Mouse (Mus musculus) embryonic facial prominence, embryonic 13.5 days (tissue): ENCODE data around the gene A430078G23Rik. TPM values are rescaled to one million over a fixed set of nuclear protein-coding genes. Genes with fewer than 3 reads are reported as not detected.
"Not testable (repeated sequence)": the region's sequence is repeated elsewhere in the genome, so short reads cannot be mapped to it uniquely, and the experiment has no call there.

Experiments used
- ATAC-seq: fragments of 200-750 bp; cut with Nextera tagmentation; 2 replicates; pipeline ENCODE4 v1.8.0; 2017; ENCODE audit warnings: low read depth; ENCODE audit not compliant: insufficient number of reproducible peaks, insufficient read depth, low FRiP score, low TSS enrichment
- H3K27ac ChIP-seq: fragments of 300-500 bp; sonication (generic); 2 replicates; pipeline ENCODE4 v1.5.1; 2015; ENCODE audit warnings: moderate library complexity, mild to moderate bottlenecking, inconsistent platforms
- H3K27me3 ChIP-seq: fragments of 300-500 bp; sonication (generic); 2 replicates; pipeline ENCODE4 v1.6.1; 2015; ENCODE audit warnings: mild to moderate bottlenecking, inconsistent platforms
- H3K36me3 ChIP-seq: fragments of 300-500 bp; sonication (generic); 2 replicates; pipeline ENCODE4 v1.6.1; 2015; ENCODE audit warnings: mild to moderate bottlenecking, inconsistent platforms
- H3K4me1 ChIP-seq: fragments of 300-500 bp; sonication (generic); 2 replicates; pipeline ENCODE4 v1.6.1; 2015; ENCODE audit warnings: inconsistent platforms
- H3K4me2 ChIP-seq: fragments of 300-500 bp; sonication (generic); 2 replicates; pipeline ENCODE4 v1.6.1; 2015; ENCODE audit warnings: moderate library complexity, mild to moderate bottlenecking, inconsistent platforms
- H3K4me3 ChIP-seq: fragments of 300-500 bp; sonication (generic); 2 replicates; pipeline ENCODE4 v1.5.1; 2015; ENCODE audit warnings: mild to moderate bottlenecking, inconsistent platforms
- H3K9ac ChIP-seq: fragments of 300-500 bp; sonication (generic); 2 replicates; pipeline ENCODE4 v1.6.1; 2015; ENCODE audit warnings: mild to moderate bottlenecking, inconsistent platforms
- H3K9me3 ChIP-seq: fragments of 300-500 bp; sonication (generic); 2 replicates; pipeline ENCODE4 v1.6.1; 2016; ENCODE audit warnings: inconsistent platforms
- WGBS: fragments of 180-500 bp; shearing (Covaris S2); methylation state at CpG from one replicate; pipeline ENCODE4 v1.1.7; 2015; ENCODE audit warnings: mixed read lengths; 5-methylcytosine and 5-hydroxymethylcytosine counted together
- polyA plus RNA-seq: library from polyadenylated mRNA; unstranded; fragments of >200 nt; fragmentation: Nextera tagmentation; extraction: Ambion mirVana; gene quantifications from 2 replicates; pipeline ENCODE4 v1.2.1, GENCODE M21; 2015

The A430078G23Rik gene
- not detected in 2 replicates for polyA plus RNA-seq

- H3K4me1 ChIP-seq, result no peaks in the 10 kb centered on the region
- no peaks in the 10 kb centered on the region for H3K36me3 ChIP-seq
- ATAC-seq, result no peak
- WGBS, result 83% methylated on average over 13 of the region's 13 CpGs
- peaks cover 3% of the 10 kb centered on the region; the same call in 1 of the 2 replicates for H3K9me3 ChIP-seq
- H3K27ac ChIP-seq, result no peak within 1 kb of the TSS
- H3K27me3 ChIP-seq, result no peaks in the 10 kb centered on the region
- H3K4me2 ChIP-seq, result no peak within 1 kb of the TSS
- no peak within 1 kb of the TSS for H3K4me3 ChIP-seq
- H3K9ac ChIP-seq, result no peak within 1 kb of the TSS
These were observed at the start of gene A430078G23Rik for GRCm38 (mm10) chr8:3353189-3353810. Gene A430078G23Rik (plus strand): TSS chr8:3353415.

DNA sequence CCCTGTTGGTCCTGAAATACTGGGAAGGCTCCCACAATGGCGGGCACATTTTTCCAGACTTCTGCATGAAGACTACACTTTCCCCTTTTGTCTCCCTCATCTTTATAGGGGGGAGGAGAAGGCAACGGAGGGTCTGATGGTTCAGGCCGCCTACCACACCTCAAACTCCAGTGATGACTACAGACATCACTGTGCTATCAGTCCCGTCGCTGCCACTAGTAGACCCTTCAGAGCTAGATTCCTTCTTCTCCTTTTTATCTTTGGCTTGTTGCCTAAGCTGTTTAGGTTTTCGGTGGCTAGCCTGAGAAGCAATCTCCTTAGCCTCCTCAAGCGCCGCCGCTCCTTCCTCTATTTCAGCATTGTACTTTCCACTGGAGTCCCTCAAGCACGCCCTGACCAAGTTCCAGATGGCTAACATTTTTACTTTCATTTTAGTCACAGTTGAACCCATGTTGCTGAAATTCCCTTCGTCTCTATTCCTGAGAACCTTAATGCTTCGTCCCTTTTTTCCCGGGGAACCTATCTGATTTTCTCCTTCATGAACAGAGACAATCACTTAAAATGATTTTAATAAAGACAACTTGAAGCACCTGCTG is 44.9 kb upstream of the A430078G23Rik start:
- 90% methylated on average over 13 of the region's 13 CpGs for WGBS
- not testable (repeated sequence) for H3K27ac ChIP-seq, H3K9ac ChIP-seq, ATAC-seq, H3K4me2 ChIP-seq, H3K36me3 ChIP-seq, H3K4me3 ChIP-seq, H3K27me3 ChIP-seq, H3K9me3 ChIP-seq, H3K4me1 ChIP-seq

- H3K9me3 ChIP-seq, result no peaks in the 10 kb centered on the region
- no peaks in the 10 kb centered on the region for H3K4me1 ChIP-seq
- no peak overlapping the region for H3K27ac ChIP-seq
- no peak for ATAC-seq
- H3K4me3 ChIP-seq, result no peak overlapping the region
- WGBS, result 83% methylated on average over 11 of the region's 11 CpGs
- H3K9ac ChIP-seq, result no peak overlapping the region
- H3K27me3 ChIP-seq, result no peaks in the 10 kb centered on the region
- no peak overlapping the region for H3K4me2 ChIP-seq
- no peaks in the 10 kb centered on the region for H3K36me3 ChIP-seq
These were observed 43.6 kb upstream of the A430078G23Rik start for GRCm38 (mm10) chr8:3309636-3310035.

DNA sequence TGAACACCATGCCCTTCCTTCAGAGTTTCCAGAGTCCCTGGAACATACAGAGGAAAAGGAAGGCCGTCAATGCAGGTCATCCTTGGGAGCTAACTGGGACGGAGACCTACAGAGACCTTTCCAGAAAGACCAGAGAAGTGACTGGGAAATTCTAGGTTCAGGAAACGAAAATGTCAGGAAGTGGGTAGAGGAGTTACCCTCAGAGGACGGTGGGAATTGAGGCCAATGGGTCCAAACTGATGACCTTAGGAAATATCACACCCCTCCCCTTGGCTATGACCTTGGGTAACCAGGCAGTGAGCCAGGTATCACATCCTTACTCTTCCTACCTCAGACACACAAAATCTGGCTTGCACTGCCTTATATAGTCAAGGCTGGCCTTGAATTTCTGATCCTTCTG is 41.7 kb upstream of the A430078G23Rik start:
- H3K9ac ChIP-seq, result no peak overlapping the region
- H3K9me3 ChIP-seq, result no peaks in the 10 kb centered on the region

DNA sequence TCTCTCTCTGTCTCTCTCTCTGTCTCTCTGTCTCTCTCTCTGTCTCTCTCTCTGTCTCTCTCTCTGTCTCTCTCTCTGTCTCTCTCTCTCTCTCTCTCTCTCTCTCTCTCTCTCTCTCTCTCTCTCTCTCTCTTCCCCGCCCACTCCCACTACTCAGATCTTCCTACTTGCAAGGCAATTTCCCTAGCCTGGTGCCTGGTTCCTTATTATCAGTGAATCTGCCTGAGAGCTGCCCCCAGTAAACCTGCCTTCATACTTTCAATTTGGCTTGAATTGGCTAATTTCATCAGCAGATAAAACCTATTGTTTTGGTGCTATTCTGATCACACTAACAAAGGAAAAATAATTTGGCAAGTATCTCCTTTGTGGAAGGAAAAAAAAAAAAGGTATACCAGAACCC is 39.8 kb upstream of the A430078G23Rik start:
- H3K4me2 ChIP-seq, H3K36me3 ChIP-seq, H3K4me1 ChIP-seq, H3K9me3 ChIP-seq, H3K4me3 ChIP-seq, H3K27ac ChIP-seq, H3K9ac ChIP-seq, ATAC-seq, H3K27me3 ChIP-seq: not testable (repeated sequence)
- 70% methylated on average over 1 of the region's 1 CpGs for WGBS

More for the DNA sequence above, 41.7 kb upstream of the A430078G23Rik start:
- WGBS, result 65% methylated on average over 4 of the region's 4 CpGs
- ATAC-seq, result no peak
- Histone ChIP-seq H3K4me2 (no peak overlapping the region), H3K27me3 (no peaks in the 10 kb centered on the region), H3K4me3 (no peak overlapping the region), H3K4me1 (no peaks in the 10 kb centered on the region), H3K27ac (no peak overlapping the region), H3K36me3 (no peaks in the 10 kb centered on the region)

GRCm38 (mm10) chr8:3313843-3314242 is 39.4 kb upstream of the A430078G23Rik start:
- 65% methylated on average over 3 of the region's 3 CpGs for WGBS
- Histone ChIP-seq H3K9me3 (no peaks in the 10 kb centered on the region), H3K9ac (no peak overlapping the region), H3K4me2 (no peak overlapping the region), H3K36me3 (no peaks in the 10 kb centered on the region), H3K27ac (no peak overlapping the region), H3K27me3 (no peaks in the 10 kb centered on the region), H3K4me1 (no peaks in the 10 kb centered on the region), H3K4me3 (no peak overlapping the region)
- ATAC-seq, result no peak

- WGBS, result 79% methylated on average over 2 of the region's 2 CpGs
- H3K9ac ChIP-seq, result no peak overlapping the region
- H3K4me2 ChIP-seq, result no peak overlapping the region
- no peak overlapping the region for H3K27ac ChIP-seq
- H3K36me3 ChIP-seq, result no peaks in the 10 kb centered on the region
- no peak overlapping the region for H3K4me3 ChIP-seq
- ATAC-seq, result no peak
- H3K4me1 ChIP-seq, result no peaks in the 10 kb centered on the region
- no peaks in the 10 kb centered on the region for H3K9me3 ChIP-seq
- no peaks in the 10 kb centered on the region for H3K27me3 ChIP-seq
These were observed 38.9 kb upstream of the A430078G23Rik start for GRCm38 (mm10) chr8:3314345-3314744.

DNA sequence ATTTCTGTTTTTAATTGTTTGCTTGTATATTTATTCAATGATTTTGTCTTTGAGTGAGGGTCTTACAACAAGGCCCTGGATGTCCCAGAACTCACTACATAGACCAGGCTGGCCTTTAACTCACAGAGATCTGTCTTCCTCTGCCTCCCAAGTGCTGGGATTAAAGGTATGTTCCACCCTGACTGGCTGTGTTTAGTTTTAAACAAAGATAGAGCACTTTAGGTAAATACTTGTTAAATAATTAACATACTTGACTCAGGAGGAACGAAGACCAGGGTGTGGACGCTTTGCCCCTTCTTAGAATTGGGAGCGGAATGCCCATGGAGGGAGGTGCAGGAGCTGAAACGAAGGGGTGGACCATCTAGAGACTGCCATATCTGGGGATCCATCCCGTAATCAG is 36.6 kb upstream of the A430078G23Rik start:
- H3K4me3 ChIP-seq, result no peak overlapping the region
- 90% methylated on average over 5 of the region's 5 CpGs for WGBS
- no peaks in the 10 kb centered on the region for H3K27me3 ChIP-seq
- H3K36me3 ChIP-seq, result no peaks in the 10 kb centered on the region
- no peaks in the 10 kb centered on the region for H3K4me1 ChIP-seq
- no peak for ATAC-seq
- H3K27ac ChIP-seq, result no peak overlapping the region
- no peak overlapping the region for H3K9ac ChIP-seq
- no peak overlapping the region for H3K4me2 ChIP-seq
- no peaks in the 10 kb centered on the region for H3K9me3 ChIP-seq

DNA sequence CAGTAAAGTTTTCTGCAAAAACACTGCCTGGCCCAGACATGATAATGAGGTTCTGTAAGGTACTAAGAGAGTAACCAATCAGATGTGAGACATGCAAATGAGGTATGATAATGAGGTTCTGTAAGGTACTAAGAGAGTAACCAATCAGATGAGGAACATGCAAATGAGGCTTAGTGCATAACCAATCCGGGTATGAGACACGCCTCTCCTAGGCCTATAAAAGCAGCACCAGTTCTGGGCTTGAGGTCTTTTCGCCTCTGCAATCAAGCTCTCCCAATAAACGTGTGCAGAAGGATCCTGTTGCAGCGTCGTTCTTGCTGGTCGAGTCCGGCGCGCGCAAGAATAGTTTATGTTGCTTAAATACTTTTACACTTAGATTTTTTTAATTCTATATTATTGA is 33.9 kb upstream of the A430078G23Rik start:
- not testable (repeated sequence) for ATAC-seq

DNA sequence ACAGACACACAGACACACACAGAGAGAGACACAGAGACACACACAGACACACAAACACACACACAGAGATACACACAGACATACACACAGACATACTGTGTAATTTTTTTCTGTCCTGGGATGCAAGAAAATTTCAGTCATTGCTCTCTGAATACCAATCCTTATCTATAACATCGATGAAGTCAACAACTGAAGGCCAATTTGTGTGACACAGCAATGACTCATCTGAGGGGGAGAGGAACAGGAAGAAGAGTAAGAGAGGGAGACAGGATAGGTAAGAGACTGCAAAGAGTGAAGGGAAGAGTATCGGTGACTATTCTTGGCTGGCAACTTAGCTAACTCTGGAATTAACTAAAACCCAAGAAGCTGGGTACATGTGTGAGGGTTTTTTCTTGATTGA is 29.0 kb upstream of the A430078G23Rik start:
- 87% methylated on average over 2 of the region's 2 CpGs for WGBS

More for the DNA sequence above, 33.9 kb upstream of the A430078G23Rik start:
- not testable (repeated sequence) for H3K4me3 ChIP-seq, H3K36me3 ChIP-seq, H3K4me1 ChIP-seq, H3K27ac ChIP-seq, H3K9ac ChIP-seq, H3K27me3 ChIP-seq, H3K4me2 ChIP-seq, H3K9me3 ChIP-seq
- 85% methylated on average over 11 of the region's 11 CpGs for WGBS

GRCm38 (mm10) chr8:3327056-3327455 is 26.2 kb upstream of the A430078G23Rik start:
- no peaks in the 10 kb centered on the region for H3K36me3 ChIP-seq
- H3K27me3 ChIP-seq, result no peaks in the 10 kb centered on the region
- no peaks in the 10 kb centered on the region for H3K9me3 ChIP-seq
- H3K4me2 ChIP-seq, result no peak overlapping the region
- no peak for ATAC-seq
- H3K27ac ChIP-seq, result no peak overlapping the region
- WGBS, result 82% methylated on average over 1 of the region's 1 CpGs
- no peak overlapping the region for H3K9ac ChIP-seq
- no peak overlapping the region for H3K4me3 ChIP-seq
- no peaks in the 10 kb centered on the region for H3K4me1 ChIP-seq

More for the DNA sequence above, 29.0 kb upstream of the A430078G23Rik start:
- no peaks in the 10 kb centered on the region for H3K36me3 ChIP-seq
- H3K4me2 ChIP-seq, result no peak overlapping the region
- H3K4me3 ChIP-seq, result no peak overlapping the region
- H3K4me1 ChIP-seq, result no peaks in the 10 kb centered on the region
- H3K27me3 ChIP-seq, result no peaks in the 10 kb centered on the region
- ATAC-seq, result no peak
- no peak overlapping the region for H3K9ac ChIP-seq
- H3K9me3 ChIP-seq, result no peaks in the 10 kb centered on the region
- no peak overlapping the region for H3K27ac ChIP-seq

DNA sequence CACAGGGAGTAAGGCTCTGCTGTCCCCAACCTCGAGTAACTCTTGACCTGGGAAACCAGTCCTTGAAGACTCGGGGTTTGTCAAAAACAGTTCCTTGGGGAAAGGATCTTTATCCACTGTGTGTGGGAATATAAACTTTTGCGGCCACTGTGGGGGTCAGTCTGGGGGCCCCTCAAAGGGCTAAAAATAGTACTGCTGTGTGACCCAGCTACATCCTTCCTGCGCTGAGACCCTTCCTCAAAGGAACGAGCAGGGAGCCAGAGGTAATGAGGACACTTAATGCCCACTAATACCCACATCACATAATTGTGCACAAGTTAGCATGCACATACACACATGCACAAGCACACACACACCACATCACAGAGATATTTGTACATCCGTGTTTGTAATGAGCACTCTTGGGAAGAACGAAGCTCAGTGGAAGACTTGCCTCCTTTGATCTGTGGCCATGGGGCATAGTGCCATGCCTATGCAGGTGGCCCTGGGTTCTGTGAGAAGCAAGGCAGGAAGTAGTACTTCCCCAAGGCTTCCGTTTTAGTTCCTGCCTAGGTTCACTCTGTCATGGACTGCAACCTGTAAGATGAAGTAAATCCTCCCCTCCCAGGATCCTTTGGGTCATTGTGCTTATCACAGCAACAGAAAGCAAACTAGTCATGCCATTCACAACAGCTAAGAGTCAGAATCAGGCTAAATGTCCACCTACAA is 25.5 kb upstream of the A430078G23Rik start:
- H3K27ac ChIP-seq, result no peak overlapping the region
- WGBS, result 71% methylated on average over 8 of the region's 8 CpGs
- no peaks in the 10 kb centered on the region for H3K4me1 ChIP-seq
- H3K9ac ChIP-seq, result no peak overlapping the region
- no peak overlapping the region for H3K4me3 ChIP-seq
- H3K36me3 ChIP-seq, result no peaks in the 10 kb centered on the region
- H3K27me3 ChIP-seq, result no peaks in the 10 kb centered on the region
- ATAC-seq, result no peak
- H3K9me3 ChIP-seq, result no peaks in the 10 kb centered on the region
- H3K4me2 ChIP-seq, result no peak overlapping the region
